Mouse (Mus musculus): ENCODE data around the gene Cntnap2.
"Not testable (repeated sequence)": the region's sequence is repeated elsewhere in the genome, so short reads cannot be mapped to it uniquely, and the experiment has no call there.

Gene Cntnap2

GRCm38 (mm10) chr6:46263171-46263570, 1204.0 kb downstream of the Cntnap2 start:
- no peak for DNase-seq (ENCODE audit: low read depth, low spot score)

- DNase-seq (ENCODE audit: low read depth, low spot score) = no peak
Observed at GRCm38 (mm10) chr6:46346946-46347345, 1287.8 kb downstream of the Cntnap2 start.

GRCm38 (mm10) chr6:46361091-46361490, 1301.9 kb downstream of the Cntnap2 start:
- DNase-seq (ENCODE audit: low read depth, low spot score) = no peak

GRCm38 (mm10) chr6:46362156-46362555, 1303.0 kb downstream of the Cntnap2 start:
- DNase-seq (ENCODE audit: low read depth, low spot score) = no peak

- no peak for DNase-seq (ENCODE audit: low read depth, low spot score)
Observed at GRCm38 (mm10) chr6:46398725-46399589, 1339.8 kb downstream of the Cntnap2 start.

- DNase-seq (ENCODE audit: low read depth, low spot score) = no peak
Observed at GRCm38 (mm10) chr6:46414154-46414553, 1355.0 kb downstream of the Cntnap2 start.

- DNase-seq (ENCODE audit: low read depth, low spot score) = no peak
Observed at GRCm38 (mm10) chr6:46414562-46414961, 1355.4 kb downstream of the Cntnap2 start.

GRCm38 (mm10) chr6:46419827-46420226, 1360.7 kb downstream of the Cntnap2 start:
- DNase-seq (ENCODE audit: low read depth, low spot score) = no peak

- no peak for DNase-seq (ENCODE audit: low read depth, low spot score)
Observed at GRCm38 (mm10) chr6:46420349-46420748, 1361.2 kb downstream of the Cntnap2 start.

GRCm38 (mm10) chr6:46428231-46428630, 1369.1 kb downstream of the Cntnap2 start:
- no peak for DNase-seq (ENCODE audit: low read depth, low spot score)

GRCm38 (mm10) chr6:46450917-46451638, 1391.9 kb downstream of the Cntnap2 start:
- no peak for DNase-seq (ENCODE audit: low read depth, low spot score)

GRCm38 (mm10) chr6:46472683-46473082, 1413.5 kb downstream of the Cntnap2 start:
- no peak for DNase-seq (ENCODE audit: low read depth, low spot score)

- DNase-seq (ENCODE audit: low read depth, low spot score) = no peak
Observed at GRCm38 (mm10) chr6:46484392-46484791, 1425.2 kb downstream of the Cntnap2 start.

- peak; percentile 47 for DNase-seq (ENCODE audit: low read depth, low spot score)
Observed at GRCm38 (mm10) chr6:46502786-46503185, 1443.6 kb downstream of the Cntnap2 start.

- DNase-seq (ENCODE audit: low read depth, low spot score) = peak; percentile 1
Observed at GRCm38 (mm10) chr6:46512841-46513240, 1453.7 kb downstream of the Cntnap2 start.

GRCm38 (mm10) chr6:46537586-46537985, 1478.4 kb downstream of the Cntnap2 start:
- DNase-seq (ENCODE audit: low read depth, low spot score) = not testable (repeated sequence)

GRCm38 (mm10) chr6:46563470-46563869, 1504.3 kb downstream of the Cntnap2 start:
- no peak for DNase-seq (ENCODE audit: low read depth, low spot score)

GRCm38 (mm10) chr6:46575055-46575454, 1515.9 kb downstream of the Cntnap2 start:
- DNase-seq (ENCODE audit: low read depth, low spot score) = no peak

- DNase-seq (ENCODE audit: low read depth, low spot score) = no peak
Observed at GRCm38 (mm10) chr6:46612365-46612764, 1553.2 kb downstream of the Cntnap2 start.

- no peak for DNase-seq (ENCODE audit: low read depth, low spot score)
Observed at GRCm38 (mm10) chr6:46612872-46613271, 1553.7 kb downstream of the Cntnap2 start.

GRCm38 (mm10) chr6:46669018-46669417, 1609.9 kb downstream of the Cntnap2 start:
- DNase-seq (ENCODE audit: low read depth, low spot score) = no peak

GRCm38 (mm10) chr6:46675081-46675480, 1615.9 kb downstream of the Cntnap2 start:
- DNase-seq (ENCODE audit: low read depth, low spot score) = peak; percentile 12

GRCm38 (mm10) chr6:46675621-46676020, 1616.5 kb downstream of the Cntnap2 start:
- no peak for DNase-seq (ENCODE audit: low read depth, low spot score)

All from forelimb bud, embryonic 11.5 days (tissue).